Mouse (Mus musculus): ENCODE results near the gene Egr4. TPM values are rescaled to one million over a fixed set of nuclear protein-coding genes. Genes with fewer than 3 reads are reported as not detected.

The Egr4 gene
- polyA plus RNA-seq, 1 experiment from 2014 or later = not detected

- no peak overlapping the region for H3K4me3 ChIP-seq
- H3K27me3 ChIP-seq = no peaks in the 10 kb centered on the region
- H3K9ac ChIP-seq (replicated peaks) = no peak overlapping the region
- H3K27ac ChIP-seq (replicated peaks) = no peak overlapping the region
- peaks cover 94% of the 10 kb centered on the region for H3K36me3 ChIP-seq
- no peak overlapping the region for H3K4me2 ChIP-seq (replicated peaks)
- H3K9me3 ChIP-seq = no peaks in the 10 kb centered on the region
- no peak for ATAC-seq (ENCODE audit: low FRiP score, low read depth)
- no peaks in the 10 kb centered on the region for H3K4me1 ChIP-seq
Observed at GRCm38 (mm10) chr6:85465381-85465780, 48.0 kb downstream of the Egr4 start.

Other genes with a start within 250 kb of the Egr4 start
- 8.2 and 9.5 TPM in 2 replicates for gene Sfxn5, start 180.2 kb downstream of the Egr4 start, polyA plus RNA-seq (2016; fragmentation: Nextera tagmentation; extraction: Ambion mirVana)
- 9.7 and 10.1 TPM in 2 replicates for gene Rab11fip5, start 139.0 kb downstream of the Egr4 start, polyA plus RNA-seq (2016; fragmentation: Nextera tagmentation; extraction: Ambion mirVana)
- not detected in 2 replicates for gene Noto, start 89.7 kb downstream of the Egr4 start, polyA plus RNA-seq (2016; fragmentation: Nextera tagmentation; extraction: Ambion mirVana)
- 51.4 and 54.8 TPM in 2 replicates for gene Smyd5, start 81.6 kb downstream of the Egr4 start, polyA plus RNA-seq (2016; fragmentation: Nextera tagmentation; extraction: Ambion mirVana)
- 574 and 582 TPM in 2 replicates for gene Cct7, start 62.1 kb downstream of the Egr4 start, polyA plus RNA-seq (2016; fragmentation: Nextera tagmentation; extraction: Ambion mirVana)
- 29.4 and 31.6 TPM in 2 replicates for gene Pradc1, start 61.6 kb downstream of the Egr4 start, polyA plus RNA-seq (2016; fragmentation: Nextera tagmentation; extraction: Ambion mirVana)
- 2.4 and 3.1 TPM in 2 replicates for gene Fbxo41, start 10.6 kb downstream of the Egr4 start, polyA plus RNA-seq (2016; fragmentation: Nextera tagmentation; extraction: Ambion mirVana)
- 10.3 and 11.4 TPM in 2 replicates for gene Alms1, start 73.9 kb upstream of the Egr4 start, polyA plus RNA-seq (2016; fragmentation: Nextera tagmentation; extraction: Ambion mirVana)
- not detected in 2 replicates for gene Nat8f7, start 199.6 kb upstream of the Egr4 start, polyA plus RNA-seq (2016; fragmentation: Nextera tagmentation; extraction: Ambion mirVana)

All from midbrain, embryonic 12.5 days (tissue).